21 mouse cellular contexts compared by ENCODE assay signal in the genomic region with DNA sequence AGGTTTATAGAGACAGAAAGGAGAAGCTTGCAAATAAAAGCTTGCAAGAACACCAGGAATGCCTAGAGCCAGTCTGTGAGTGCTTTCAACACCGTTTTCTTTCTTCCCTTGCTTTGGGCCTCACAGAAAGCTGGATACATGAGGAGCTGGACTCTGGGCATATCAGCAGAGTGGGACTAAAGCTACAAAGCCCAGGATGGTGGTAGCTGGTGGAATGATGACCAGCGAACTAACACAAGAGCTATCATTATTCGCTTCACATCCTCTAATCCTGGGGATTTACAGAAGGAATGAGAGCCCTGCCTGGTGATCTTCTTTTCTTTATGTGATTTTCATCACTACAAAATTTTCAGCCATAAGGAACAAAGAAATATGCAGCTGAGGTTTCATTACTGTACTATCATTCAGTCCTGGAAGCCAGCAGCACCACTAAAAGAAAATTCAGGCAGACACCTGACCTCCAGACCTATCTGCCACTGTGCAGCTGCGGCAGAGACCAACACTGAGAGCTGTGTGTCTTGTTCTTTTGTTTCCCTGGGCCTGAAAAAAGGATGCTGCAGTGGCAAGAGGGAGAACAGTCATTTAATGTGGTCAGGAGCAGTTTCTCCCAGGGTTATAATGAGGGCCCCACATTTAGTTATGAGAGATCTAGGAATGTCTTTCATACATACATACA.
DNase-seq lines count a peak whose midpoint lies in the region; ATAC-seq lines count a peak whose summit lies in the region.
"Had no signal": no experiment of that assay in that cellular context is flagged by ENCODE, and none has a peak within 500 bp of the region (broad histone marks: within the 10 kb centered on the region; RNA-seq: fewer than 3 reads in every experiment).

No protein-coding gene starts in this region.

- H3K36me3 ChIP-seq in forebrain, embryonic 15.5 days: no peaks in the 10 kb centered on the region
- peaks cover 5% of the 10 kb centered on the region; the same call in 1 of the 2 replicates for H3K36me3 ChIP-seq in hindbrain, embryonic 12.5 days
- peaks cover 2% of the 10 kb centered on the region; the same call in 1 of the 2 replicates for H3K36me3 ChIP-seq in midbrain, embryonic 11.5 days (ENCODE audit: control insufficient read depth, insufficient read depth, low read length)
- H3K36me3 ChIP-seq in neural tube, embryonic 14.5 days (ENCODE audit: control insufficient read depth, insufficient read depth, low read length): no peaks in the 10 kb centered on the region
- H3K36me3 ChIP-seq: embryonic facial prominence, embryonic 13.5 days; heart, embryonic 15.5 days; limb, embryonic 13.5 days; liver, embryonic 13.5 days; stomach, embryonic 15.5 days had no signal

- no peak overlapping the region for H3K4me3 ChIP-seq in forebrain, embryonic 15.5 days
- no peak overlapping the region for H3K4me3 ChIP-seq in hindbrain, embryonic 12.5 days
- no peak overlapping the region for H3K4me3 ChIP-seq in midbrain, embryonic 11.5 days (ENCODE audit: low read depth, low read length)
- no peak overlapping the region for H3K4me3 ChIP-seq in neural tube, embryonic 14.5 days (ENCODE audit: low read depth, low read length)
- H3K4me3 ChIP-seq: embryonic facial prominence, embryonic 13.5 days; heart, embryonic 15.5 days; limb, embryonic 13.5 days; liver, embryonic 13.5 days; stomach, embryonic 15.5 days had no signal

- no peak for ATAC-seq in forebrain, embryonic 15.5 days (replicated peaks)
- no peak for ATAC-seq in hindbrain, embryonic 12.5 days (ENCODE audit: low FRiP score)
- ATAC-seq in midbrain, embryonic 11.5 days (ENCODE audit: low FRiP score): peak; percentile 42; the same call in 1 of the 2 replicates
- ATAC-seq in neural tube, embryonic 14.5 days (ENCODE audit: low read depth): no peak

- no peaks in the 10 kb centered on the region; the same call in 1 of the 2 replicates for H3K4me1 ChIP-seq in forebrain, embryonic 15.5 days
- H3K4me1 ChIP-seq in hindbrain, embryonic 12.5 days: no peaks in the 10 kb centered on the region
- H3K4me1 ChIP-seq in midbrain, embryonic 11.5 days (ENCODE audit: control insufficient read depth, insufficient read depth, low read length): peaks cover 3% of the 10 kb centered on the region
- 0 out of 2 replicates have a peak, but pooled peaks cover 3% of the 10 kb centered on the region for H3K4me1 ChIP-seq in neural tube, embryonic 14.5 days (ENCODE audit: control insufficient read depth, insufficient read depth, low read length)
- H3K4me1 ChIP-seq: embryonic facial prominence, embryonic 13.5 days; heart, embryonic 15.5 days; limb, embryonic 13.5 days; liver, embryonic 13.5 days; stomach, embryonic 15.5 days had no signal

- WGBS in forebrain, embryonic 15.5 days: 63% methylated on average over 4 of the region's 4 CpGs
- 66% methylated on average over 4 of the region's 4 CpGs for WGBS in hindbrain, embryonic 12.5 days
- WGBS in midbrain, embryonic 11.5 days: 73% methylated on average over 4 of the region's 4 CpGs
- 60% methylated on average over 4 of the region's 4 CpGs for WGBS in neural tube, embryonic 14.5 days

- H3K27ac ChIP-seq in forebrain, embryonic 15.5 days (replicated peaks): 0 out of 2 replicates have a peak overlapping the region, but pooled peaks have one; percentile 4
- peak overlapping the region; percentile 4 for H3K27ac ChIP-seq in hindbrain, embryonic 12.5 days
- H3K27ac ChIP-seq in midbrain, embryonic 11.5 days (ENCODE audit: low read depth, low read length): 0 out of 2 replicates have a peak overlapping the region, but pooled peaks have one; percentile 35
- 0 out of 2 replicates have a peak overlapping the region, but pooled peaks have one; percentile 49 for H3K27ac ChIP-seq in neural tube, embryonic 14.5 days (ENCODE audit: low read depth, low read length)
- H3K27ac ChIP-seq: embryonic facial prominence, embryonic 13.5 days; heart, embryonic 15.5 days; kidney, postnatal 0 days; limb, embryonic 13.5 days; liver, embryonic 13.5 days; stomach, embryonic 15.5 days had no signal

- no peak for DNase-seq in midbrain, embryonic 11.5 days (ENCODE audit: low spot score, missing footprints)
- no peak for DNase-seq in left cerebral cortex, postnatal 25 days (ENCODE audit: low spot score in 2 of 2)
- no peak for DNase-seq in right cerebral cortex, postnatal 14 days
- DNase-seq in urinary bladder, adult 2 months (ENCODE audit: low spot score): no peak
- DNase-seq: adrenal gland, adult 8-10 months; cerebellum, postnatal 14 days; gastrocnemius, postnatal 14 days; heart, adult 18-20 months; kidney, adult 11 months; liver, embryonic 13.5 days; lung, embryonic 14.5 days; lung, postnatal 4 days; spleen, adult 18-20 months had no signal

- no peak overlapping the region for H3K4me2 ChIP-seq in forebrain, embryonic 15.5 days (replicated peaks)
- H3K4me2 ChIP-seq in hindbrain, embryonic 12.5 days (replicated peaks): no peak overlapping the region
- H3K4me2 ChIP-seq in midbrain, embryonic 11.5 days: no peak overlapping the region
- H3K4me2 ChIP-seq in neural tube, embryonic 14.5 days (ENCODE audit: low read depth, low read length): no peak overlapping the region
- H3K4me2 ChIP-seq: embryonic facial prominence, embryonic 13.5 days; heart, embryonic 15.5 days; limb, embryonic 13.5 days; liver, embryonic 13.5 days; lung, embryonic 14.5 days; stomach, embryonic 15.5 days had no signal

- no peaks in the 10 kb centered on the region for H3K27me3 ChIP-seq in forebrain, embryonic 15.5 days
- H3K27me3 ChIP-seq in hindbrain, embryonic 12.5 days: no peaks in the 10 kb centered on the region
- no peaks in the 10 kb centered on the region for H3K27me3 ChIP-seq in midbrain, embryonic 11.5 days (ENCODE audit: control insufficient read depth, insufficient read depth, low read length)
- no peaks in the 10 kb centered on the region for H3K27me3 ChIP-seq in neural tube, embryonic 14.5 days (ENCODE audit: control insufficient read depth, insufficient read depth, low read length)
- H3K27me3 ChIP-seq: embryonic facial prominence, embryonic 13.5 days; heart, embryonic 15.5 days; limb, embryonic 13.5 days; liver, embryonic 13.5 days; stomach, embryonic 15.5 days had no signal

- H3K9me3 ChIP-seq in forebrain, embryonic 15.5 days: no peaks in the 10 kb centered on the region
- no peaks in the 10 kb centered on the region for H3K9me3 ChIP-seq in hindbrain, embryonic 12.5 days (replicated peaks)
- no peaks in the 10 kb centered on the region for H3K9me3 ChIP-seq in midbrain, embryonic 11.5 days (ENCODE audit: control insufficient read depth, low read length)
- no peaks in the 10 kb centered on the region for H3K9me3 ChIP-seq in neural tube, embryonic 14.5 days (ENCODE audit: control insufficient read depth, low read length)
- H3K9me3 ChIP-seq: embryonic facial prominence, embryonic 13.5 days; heart, embryonic 15.5 days; limb, embryonic 13.5 days; liver, embryonic 13.5 days; stomach, embryonic 15.5 days had no signal

- H3K9ac ChIP-seq in forebrain, embryonic 15.5 days (replicated peaks): no peak overlapping the region
- no peak overlapping the region for H3K9ac ChIP-seq in hindbrain, embryonic 12.5 days
- H3K9ac ChIP-seq in midbrain, embryonic 11.5 days (ENCODE audit: low read length): no peak overlapping the region
- H3K9ac ChIP-seq in neural tube, embryonic 14.5 days (replicated peaks; ENCODE audit: low read depth, low read length): no peak overlapping the region
- H3K9ac ChIP-seq: embryonic facial prominence, embryonic 13.5 days; heart, embryonic 15.5 days; limb, embryonic 13.5 days; liver, embryonic 13.5 days; lung, embryonic 14.5 days; stomach, embryonic 15.5 days had no signal

- intact Hi-C loops in left cerebral cortex, postnatal 25 days (cut with DNase I): no loop called here
